Mouse (Mus musculus): ENCODE measurements around the gene Faf2. TPM values are rescaled to one million over a fixed set of nuclear protein-coding genes. Genes with fewer than 3 reads are reported as not detected.

Faf2 gene
- polyA plus RNA-seq, 1 experiment: 1.3 TPM

DNA sequence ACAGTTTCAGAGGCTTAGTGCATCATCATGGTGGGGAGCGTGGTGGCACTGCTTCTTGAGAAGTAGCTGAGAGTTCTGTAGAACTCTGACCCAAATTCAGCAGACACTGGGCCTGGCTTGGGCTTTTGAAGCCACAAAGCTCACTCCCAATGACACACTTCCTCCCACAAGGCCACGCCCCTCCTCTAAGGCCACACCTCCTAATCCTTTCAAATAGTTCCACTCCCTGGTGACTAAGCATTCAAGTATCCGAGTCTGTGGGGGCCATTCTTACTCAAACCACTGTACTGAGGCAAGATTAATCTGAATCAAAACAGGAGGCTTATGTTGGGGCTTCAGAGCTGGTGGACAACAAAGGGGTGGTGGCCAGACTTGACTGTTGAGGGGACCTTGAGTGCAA, 89.3 kb downstream of the Faf2 start:
- Histone ChIP-seq H3K9me3 (ENCODE audit: control insufficient read depth, low read length) (peaks cover 7% of the 10 kb centered on the region), H3K4me1 (ENCODE audit: control insufficient read depth) (no peaks in the 10 kb centered on the region), H3K4me3 (replicated peaks) (no peak overlapping the region), H3K27me3 (ENCODE audit: control insufficient read depth) (no peaks in the 10 kb centered on the region), H3K36me3 (ENCODE audit: control insufficient read depth) (no peaks in the 10 kb centered on the region)
- TF ChIP-seq TAL1 (IDR thresholded peaks at IDR 0.05; ENCODE audit: low read length) (no peak), GATA1 (IDR thresholded peaks at IDR 0.05; ENCODE audit: low read length) (no peak)

Other genes starting within 250 kb of the Faf2 start
- 5.1 and 5.7 TPM in 2 replicates for gene Thoc3, start 152.9 kb upstream of the Faf2 start, polyA plus RNA-seq (2012)
- gene Simc1, start 118.0 kb upstream of the Faf2 start, polyA plus RNA-seq (2012): 0.04 and 0.07 TPM in 2 replicates
- 2.7 and 3.4 TPM in 2 replicates for gene 4833439L19Rik, start 56.3 kb upstream of the Faf2 start, polyA plus RNA-seq (2012)
- gene Arl10, start 46.8 kb upstream of the Faf2 start, polyA plus RNA-seq (2012): 0.08 TPM in 1 of 2 replicates, not detected in the other
- 0.77 and 1.7 TPM in 2 replicates for gene Nop16, start 31.7 kb upstream of the Faf2 start, polyA plus RNA-seq (2012)
- 3.8 and 14.7 TPM in 2 replicates for gene Higd2a, start 31.6 kb upstream of the Faf2 start, polyA plus RNA-seq (2012)
- 46.7 and 79.0 TPM in 2 replicates for gene Cltb, start 10.4 kb upstream of the Faf2 start, polyA plus RNA-seq (2012)
- 20.2 and 23.6 TPM in 2 replicates for gene Rnf44, start 72.1 kb downstream of the Faf2 start, polyA plus RNA-seq (2012)
- gene Cdhr2, start 79.7 kb downstream of the Faf2 start, polyA plus RNA-seq (2012): 0.03 TPM in 1 of 2 replicates, not detected in the other
- not detected in 2 replicates for gene Gprin1, start 128.1 kb downstream of the Faf2 start, polyA plus RNA-seq (2012)
- gene Sncb, start 144.8 kb downstream of the Faf2 start, polyA plus RNA-seq (2012): not detected in 2 replicates
- not detected in 2 replicates for gene Eif4e1b, start 162.2 kb downstream of the Faf2 start, polyA plus RNA-seq (2012)
- not detected in 2 replicates for gene Tspan17, start 167.6 kb downstream of the Faf2 start, polyA plus RNA-seq (2012)

Measured in erythroblast, embryonic 14.5 days (primary cell).